Mouse (Mus musculus): Measurements from ENCODE around the gene Gm3633.
"Not testable (repeated sequence)": the region's sequence is repeated elsewhere in the genome, so short reads cannot be mapped to it uniquely, and the experiment has no call there.

Gene Gm3633

DNA sequence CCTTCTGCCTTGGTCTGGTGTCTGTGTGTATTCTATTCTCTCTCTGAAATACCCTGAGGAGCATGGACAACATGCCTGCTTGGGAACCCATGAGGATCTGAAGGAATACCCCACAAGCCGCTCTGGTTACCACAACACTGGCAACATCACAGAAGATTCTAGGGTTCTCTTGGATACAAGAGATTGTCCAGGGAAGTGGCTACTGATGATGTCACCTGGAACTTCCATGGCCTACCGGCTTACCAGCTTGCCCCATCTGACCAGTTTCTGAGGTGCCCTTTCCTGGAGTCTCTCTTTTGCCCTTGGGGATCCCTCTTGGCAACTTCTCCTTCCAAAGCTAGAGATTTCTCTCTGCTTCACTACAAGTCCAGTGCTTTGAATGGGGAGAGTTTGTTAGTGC, at the start of gene Gm3633:
Gene Gm3633, minus strand, starts transcription at position 101 of the 400 bp plus-strand sequence.
- DNase-seq, result not testable (repeated sequence)

- DNase-seq, result not testable (repeated sequence)
These were observed 13.9 kb upstream of the Gm3633 start, which contains the start of gene Gm10378 for GRCm38 (mm10) chr14:42655638-42656037. Gene Gm10378, plus strand, starts transcription at chr14:42655938.

DNA sequence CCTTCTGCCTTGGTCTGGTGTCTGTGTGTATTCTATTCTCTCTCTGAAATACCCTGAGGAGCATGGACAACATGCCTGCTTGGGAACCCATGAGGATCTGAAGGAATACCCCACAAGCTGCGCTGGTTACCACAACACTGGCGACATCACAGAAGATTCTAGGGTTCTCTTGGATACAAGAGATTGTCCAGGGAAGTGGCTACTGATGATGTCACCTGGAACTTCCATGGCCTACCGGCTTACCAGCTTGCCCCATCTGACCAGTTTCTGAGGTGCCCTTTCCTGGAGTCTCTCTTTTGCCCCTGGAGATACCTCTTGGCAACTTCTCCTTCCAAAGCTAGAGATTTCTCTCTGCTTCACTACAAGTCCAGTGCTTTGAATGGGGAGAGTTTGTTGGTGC, 41.9 kb downstream of the Gm3633 start, which contains the start of gene Gm17124:
Gene Gm17124, minus strand, starts transcription at position 101 of the 400 bp plus-strand sequence.
- not testable (repeated sequence) for DNase-seq
